ENCODE assay signal across 9 mouse cellular contexts in the genomic region with DNA sequence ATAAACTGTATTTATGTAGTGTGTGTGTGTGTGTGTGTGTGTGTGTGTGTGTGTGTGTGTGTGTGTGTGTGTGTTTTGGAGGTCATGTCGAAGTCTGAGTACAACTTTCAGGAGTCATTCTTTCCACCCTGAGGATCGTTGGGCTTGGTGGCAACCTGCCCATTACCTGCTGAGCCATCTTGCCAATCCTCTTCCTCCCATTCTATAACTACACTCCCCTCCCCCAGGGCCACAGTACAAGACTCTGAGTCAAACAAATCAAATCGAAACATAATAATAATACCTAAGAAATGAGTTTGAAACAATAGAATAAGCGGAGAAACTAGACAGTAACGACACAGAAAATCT. TPM values are rescaled to one million over a fixed set of nuclear protein-coding genes. Genes with fewer than 3 reads are reported as not detected.
DNase-seq lines count a peak whose midpoint lies in the region; ATAC-seq and TF ChIP-seq lines count a peak whose summit lies in the region.
"Had no signal": no experiment of that assay in that cellular context is flagged by ENCODE, and none has a peak within 500 bp of the region (broad histone marks: within the 10 kb centered on the region; RNA-seq: fewer than 3 reads in every experiment).

No protein-coding gene starts in this region.

- 58% methylated on average over 5 of the region's 5 CpGs for WGBS in heart, embryonic 15.5 days
- WGBS in heart, adult 2 months, result 52% methylated on average over 5 of the region's 5 CpGs
- 67% methylated on average over 5 of the region's 5 CpGs for WGBS in hindbrain, embryonic 14.5 days
- WGBS in stomach, embryonic 14.5 days, result 62% methylated on average over 5 of the region's 5 CpGs

- intact Hi-C loops in heart, adult 2 months (cut with DNase I), result no loop called here

- TF ChIP-seq POLR2A in heart, adult 2 months (IDR thresholded peaks at IDR 0.05; ENCODE audit: insufficient read depth, low read depth, low read length), result no peak

- no peaks in the 10 kb centered on the region for H3K27me3 ChIP-seq in heart, embryonic 15.5 days
- no peaks in the 10 kb centered on the region for H3K27me3 ChIP-seq in heart, adult 2 months (ENCODE audit: control insufficient read depth, insufficient read depth, low read length)
- no peaks in the 10 kb centered on the region for H3K27me3 ChIP-seq in hindbrain, embryonic 14.5 days (ENCODE audit: control insufficient read depth, insufficient read depth, low read length)
- no peaks in the 10 kb centered on the region for H3K27me3 ChIP-seq in stomach, embryonic 14.5 days (ENCODE audit: control insufficient read depth, insufficient read depth, low read length)

- no peak overlapping the region for H3K9ac ChIP-seq in heart, embryonic 15.5 days
- no peak overlapping the region for H3K9ac ChIP-seq in heart, adult 2 months (ENCODE audit: low read depth, low read length)
- H3K9ac ChIP-seq in hindbrain, embryonic 14.5 days, result peak overlapping the region; percentile 71; the same call in 1 of the 2 replicates
- H3K9ac ChIP-seq in stomach, embryonic 14.5 days (replicated peaks; ENCODE audit: low read depth, low read length), result no peak overlapping the region

- no peak for ATAC-seq in heart, embryonic 15.5 days (replicated peaks; ENCODE audit: insufficient number of reproducible peaks, insufficient read depth, low FRiP score, low read depth)
- no peak for ATAC-seq in hindbrain, embryonic 14.5 days (ENCODE audit: low FRiP score)
- no peak for ATAC-seq in stomach, embryonic 14.5 days (ENCODE audit: insufficient number of reproducible peaks, insufficient read depth, low FRiP score, low read depth)
- ATAC-seq in granulocyte monocyte progenitor cell, adult 5-6 weeks (replicated peaks; ENCODE audit: poor library complexity, severe bottlenecking), result no peak
- ATAC-seq in monocyte, adult 5-6 weeks (replicated peaks; ENCODE audit: insufficient number of reproducible peaks, low FRiP score, low TSS enrichment, poor library complexity, severe bottlenecking), result no peak

- H3K4me2 ChIP-seq in heart, embryonic 15.5 days, result peak overlapping the region; percentile 72
- peak overlapping the region; percentile 64 for H3K4me2 ChIP-seq in hindbrain, embryonic 14.5 days (replicated peaks)
- peak overlapping the region; percentile 66; the same call in 1 of the 2 replicates for H3K4me2 ChIP-seq in stomach, embryonic 14.5 days (replicated peaks; ENCODE audit: low read depth, low read length)

- H3K27ac ChIP-seq in heart, embryonic 15.5 days, result no peak overlapping the region
- no peak overlapping the region for H3K27ac ChIP-seq in heart, adult 2 months
- H3K27ac ChIP-seq in hindbrain, embryonic 14.5 days, result no peak overlapping the region
- no peak overlapping the region for H3K27ac ChIP-seq in stomach, embryonic 14.5 days (ENCODE audit: low read length)

- peak overlapping the region; percentile 60; the same call in 1 of the 2 replicates for H3K4me3 ChIP-seq in heart, embryonic 15.5 days
- H3K4me3 ChIP-seq in heart, adult 2 months, result no peak overlapping the region
- H3K4me3 ChIP-seq in hindbrain, embryonic 14.5 days (replicated peaks; ENCODE audit: low read length), result peak overlapping the region; percentile 58; the same call in 1 of the 2 replicates
- H3K4me3 ChIP-seq in stomach, embryonic 14.5 days (ENCODE audit: low read depth, low read length), result no peak overlapping the region

- no peaks in the 10 kb centered on the region for H3K36me3 ChIP-seq in heart, embryonic 15.5 days
- no peaks in the 10 kb centered on the region for H3K36me3 ChIP-seq in heart, adult 2 months (ENCODE audit: control insufficient read depth, insufficient read depth, low read length)
- peaks cover 4% of the 10 kb centered on the region for H3K36me3 ChIP-seq in hindbrain, embryonic 14.5 days (replicated peaks; ENCODE audit: control insufficient read depth, insufficient read depth)
- H3K36me3 ChIP-seq in stomach, embryonic 14.5 days (ENCODE audit: control insufficient read depth, insufficient read depth, low read length), result no peaks in the 10 kb centered on the region; the same call in 1 of the 2 replicates

- no peak for TF ChIP-seq EP300 in heart, adult 2 months (IDR thresholded peaks at IDR 0.05; ENCODE audit: insufficient read depth, low read depth, low read length)

- H3K4me1 ChIP-seq in heart, embryonic 15.5 days (replicated peaks), result peaks cover 8% of the 10 kb centered on the region; the same call in 1 of the 2 replicates
- H3K4me1 ChIP-seq in heart, adult 2 months (ENCODE audit: control insufficient read depth, insufficient read depth, low read length), result peaks cover 3% of the 10 kb centered on the region
- peaks cover 11% of the 10 kb centered on the region; the same call in 1 of the 2 replicates for H3K4me1 ChIP-seq in hindbrain, embryonic 14.5 days (replicated peaks; ENCODE audit: control insufficient read depth, insufficient read depth, low read length)
- H3K4me1 ChIP-seq in stomach, embryonic 14.5 days (ENCODE audit: control insufficient read depth, insufficient read depth, low read length), result no peaks in the 10 kb centered on the region

- no peaks in the 10 kb centered on the region for H3K9me3 ChIP-seq in heart, embryonic 15.5 days (replicated peaks)
- no peaks in the 10 kb centered on the region for H3K9me3 ChIP-seq in hindbrain, embryonic 14.5 days (ENCODE audit: control insufficient read depth, low read length)
- no peaks in the 10 kb centered on the region for H3K9me3 ChIP-seq in stomach, embryonic 14.5 days (ENCODE audit: control insufficient read depth, low read depth, low read length)

- H3K79me2 ChIP-seq in heart, adult 2 months (replicated peaks; ENCODE audit: control insufficient read depth, insufficient read depth, low read length), result no peaks in the 10 kb centered on the region

- TF ChIP-seq CTCF in heart, adult 2 months (IDR thresholded peaks at IDR 0.05), result no peak

- DNase-seq in heart, adult 2 months, result no peak
- DNase-seq in retina, postnatal 1 day, result peak; percentile 10
- no peak for DNase-seq in retina, embryonic 14.5 days (ENCODE audit: low spot score)
- no peak for DNase-seq in hindbrain, embryonic 14.5 days (ENCODE audit: low spot score)

RNA-seq across cellular contexts. Expression of a gene that starts 0.6 kb away (rescaled TPM):
- 9.4 and 9.7 TPM in 2 replicates for polyA plus RNA-seq in heart, embryonic 15.5 days (2015; fragmentation: Nextera tagmentation; extraction: Ambion mirVana)
- 1 to 10 TPM; 4.9 to 6.8 TPM for total RNA-seq in heart, adult 2 months (2021)
- 1.6 and 3.9 TPM in 2 replicates for polyA plus RNA-seq in heart, adult 2 months (2012; rRNA removed)
- 20.6 and 24.0 TPM in 2 replicates for polyA plus RNA-seq in hindbrain, embryonic 14.5 days (2014; fragmentation: Nextera tagmentation; extraction: Ambion mirVana)
- polyA plus RNA-seq in stomach, embryonic 14.5 days (2014; fragmentation: Nextera tagmentation; extraction: Ambion mirVana), result 13.8 and 14.6 TPM in 2 replicates
- total RNA-seq in granulocyte monocyte progenitor cell, adult 5-6 weeks (2014; fragmentation: Nextera tagmentation), result 2.9 and 5.4 TPM in 2 replicates
- total RNA-seq in granulocyte monocyte progenitor cell, adult 5-6 weeks (2017), result 4.3 and 5.0 TPM in 2 replicates
- 0.32 to 2.4 TPM (median 0.58 TPM) in 3 replicates for total RNA-seq in monocyte, adult 5-6 weeks (2017)
- total RNA-seq: MEL had no signal

RNA-seq across cellular contexts. Expression of a gene that starts 41.9 kb away (rescaled TPM):
- 160 and 174 TPM in 2 replicates for polyA plus RNA-seq in heart, embryonic 15.5 days (2015; fragmentation: Nextera tagmentation; extraction: Ambion mirVana)
- under 1 TPM; 0.63 to 0.66 TPM for total RNA-seq in heart, adult 2 months (2021)
- polyA plus RNA-seq in heart, adult 2 months (2012; rRNA removed), result 0.74 and 1.1 TPM in 2 replicates
- polyA plus RNA-seq in hindbrain, embryonic 14.5 days (2014; fragmentation: Nextera tagmentation; extraction: Ambion mirVana), result 29.8 and 42.3 TPM in 2 replicates
- polyA plus RNA-seq in stomach, embryonic 14.5 days (2014; fragmentation: Nextera tagmentation; extraction: Ambion mirVana), result 196 and 200 TPM in 2 replicates
- 72.6 and 87.7 TPM in 2 replicates for total RNA-seq in granulocyte monocyte progenitor cell, adult 5-6 weeks (2014; fragmentation: Nextera tagmentation)
- total RNA-seq in granulocyte monocyte progenitor cell, adult 5-6 weeks (2017), result 189 and 192 TPM in 2 replicates
- total RNA-seq in monocyte, adult 5-6 weeks (2017), result 1.0 to 5.1 TPM (median 2.7 TPM) in 3 replicates

Comparison
In these comparisons a context has a peak if more than half of its experiments do, and no peak if none do; other contexts are left out.
1. H3K4me3 ChIP-seq: peak in heart, embryonic 15.5 days (single experiment) and hindbrain, embryonic 14.5 days (single experiment); none in heart, adult 2 months (single experiment) and stomach, embryonic 14.5 days (single experiment).
2. RNA of a gene that starts 41.9 kb away (polyA plus RNA-seq): 196 to 200 TPM in stomach, embryonic 14.5 days, 160 to 174 TPM in heart, embryonic 15.5 days and 29.8 to 42.3 TPM in hindbrain, embryonic 14.5 days; 0.74 to 1.1 TPM in heart, adult 2 months; every median in the first group is over 10 times any median in the second.
3. Peak in every context shown above with its lines, with median percentiles within 50 percentile points of each other: H3K4me2 ChIP-seq.